Mouse (Mus musculus) hindbrain, postnatal 0 days (tissue): ENCODE results near the gene Tmtc4. TPM values are rescaled to one million over a fixed set of nuclear protein-coding genes. Genes with fewer than 3 reads are reported as not detected.

Experiments
- ATAC-seq: fragments of 200-750 bp; cut with Nextera tagmentation; 2 replicates; pipeline ENCODE4 v1.8.0; 2017; ENCODE audit warnings: mild to moderate bottlenecking, moderate TSS enrichment, moderate library complexity
- DNase-seq: peaks from one replicate; pipeline ENCODE4 v3.0.0-alpha.2; 2015; ENCODE audit warnings: low spot score
- H3K27ac ChIP-seq: fragments of 300-500 bp; sonication (generic); 2 replicates; pipeline ENCODE4 v1.5.1; 2014; ENCODE audit warnings: mild to moderate bottlenecking
- H3K27me3 ChIP-seq: fragments of 300-500 bp; sonication (generic); 2 replicates; pipeline ENCODE4 v1.6.1; 2014; ENCODE audit warnings: low read length, mixed read lengths; ENCODE audit not compliant: insufficient read depth
- H3K36me3 ChIP-seq: fragments of 300-500 bp; sonication (generic); 2 replicates; pipeline ENCODE4 v1.6.1; 2014; ENCODE audit warnings: low read length, mixed read lengths; ENCODE audit not compliant: insufficient read depth
- H3K4me1 ChIP-seq: fragments of 300-500 bp; sonication (generic); 2 replicates; pipeline ENCODE4 v1.6.1; 2014; ENCODE audit warnings: antibody characterized with exemption, low read length, mixed read lengths; ENCODE audit not compliant: insufficient read depth
- H3K4me2 ChIP-seq: fragments of 300-500 bp; sonication (generic); 2 replicates; pipeline ENCODE4 v1.6.1; 2014; ENCODE audit warnings: low read depth, mild to moderate bottlenecking, low read length, moderate library complexity, mixed read lengths
- H3K4me3 ChIP-seq: fragments of 300-500 bp; sonication (generic); 2 replicates; pipeline ENCODE4 v1.5.1; 2014; ENCODE audit warnings: low read length
- H3K9ac ChIP-seq: fragments of 300-500 bp; sonication (generic); replicated peaks from 2 replicates; pipeline ENCODE4 v1.6.1; 2014; ENCODE audit warnings: mild to moderate bottlenecking, low read length, moderate library complexity, mixed read lengths
- H3K9me3 ChIP-seq: fragments of 300-500 bp; sonication (generic); 2 replicates; pipeline ENCODE4 v1.6.1; 2016; ENCODE audit warnings: low read length, mixed read lengths
- CTCF ChIP-seq: IDR thresholded peaks from 2 replicates; pipeline ENCODE4 v1.5.1; 2016; ENCODE audit warnings: antibody characterized with exemption, control low read depth, low read depth
- WGBS: fragments of 180-500 bp; shearing (Covaris S2); extraction: QIAGEN DNeasy Blood & Tissue Kit; methylation state at CpG from one replicate; pipeline ENCODE4 v1.1.7; 2014; 5-methylcytosine and 5-hydroxymethylcytosine counted together
- polyA plus RNA-seq: library from polyadenylated mRNA; unstranded; fragments of >200 nt; fragmentation: Nextera tagmentation; extraction: Ambion mirVana; gene quantifications from 2 replicates; pipeline ENCODE4 v1.2.1, GENCODE M21; 2015
- total RNA-seq: library from RNA; depleted of rRNA; stranded (reverse); fragments of >200 nt; gene quantifications from 2 replicates; pipeline ENCODE4 v1.2.3, GENCODE M21; 2014

Tmtc4 gene
- total and polyA plus RNA-seq, 2 experiments from 2014 or later: 31.1 to 105 TPM

GRCm38 (mm10) chr14:122977056-122977796 lies 6.6 kb downstream of the Tmtc4 start:
- 79% methylated on average over 9 of the region's 9 CpGs for WGBS
- Histone ChIP-seq H3K36me3 (no peaks in the 10 kb centered on the region), H3K27ac (no peak overlapping the region), H3K9ac (no peak overlapping the region), H3K4me2 (no peak overlapping the region), H3K4me3 (no peak overlapping the region), H3K9me3 (no peaks in the 10 kb centered on the region), H3K4me1 (peaks cover 10% of the 10 kb centered on the region), H3K27me3 (no peaks in the 10 kb centered on the region)
- ATAC-seq: 0 out of 2 replicates have a peak, but pooled peaks have one; percentile 39
- peak; percentile 29 for DNase-seq
- no peak for TF ChIP-seq CTCF

- no peaks in the 10 kb centered on the region for H3K27me3 ChIP-seq
- H3K9ac ChIP-seq: no peak overlapping the region
- WGBS: 40% methylated on average over 3 of the region's 3 CpGs
- ATAC-seq (no peak), DNase-seq (no peak)
- H3K27ac ChIP-seq: no peak overlapping the region
- TF ChIP-seq CTCF: no peak
- no peak overlapping the region for H3K4me2 ChIP-seq
- peaks cover 4% of the 10 kb centered on the region for H3K4me1 ChIP-seq
- H3K36me3 ChIP-seq: peaks cover 5% of the 10 kb centered on the region; the same call in 1 of the 2 replicates
- H3K9me3 ChIP-seq: no peaks in the 10 kb centered on the region
- no peak overlapping the region for H3K4me3 ChIP-seq
Measured at GRCm38 (mm10) chr14:122974854-122975570, 8.8 kb downstream of the Tmtc4 start.

- no peak overlapping the region for H3K27ac ChIP-seq
Measured at GRCm38 (mm10) chr14:122973091-122973490, 10.7 kb downstream of the Tmtc4 start.

GRCm38 (mm10) chr14:122968049-122968448 lies 15.8 kb downstream of the Tmtc4 start:
- H3K9me3 ChIP-seq: no peaks in the 10 kb centered on the region
- 75% methylated on average over 2 of the region's 2 CpGs for WGBS
- ATAC-seq (no peak), DNase-seq (no peak)
- no peak overlapping the region for H3K4me3 ChIP-seq
- no peak overlapping the region for H3K9ac ChIP-seq
- H3K27me3 ChIP-seq: no peaks in the 10 kb centered on the region
- no peak for TF ChIP-seq CTCF
- H3K4me1 ChIP-seq: no peaks in the 10 kb centered on the region
- no peak overlapping the region for H3K27ac ChIP-seq
- H3K4me2 ChIP-seq: no peak overlapping the region
- H3K36me3 ChIP-seq: peaks cover 9% of the 10 kb centered on the region; the same call in 1 of the 2 replicates

More at GRCm38 (mm10) chr14:122973091-122973490, 10.7 kb downstream of the Tmtc4 start:
- Histone ChIP-seq H3K9ac (no peak overlapping the region), H3K4me2 (no peak overlapping the region), H3K27me3 (no peaks in the 10 kb centered on the region), H3K4me1 (peaks cover 4% of the 10 kb centered on the region), H3K36me3 (peaks cover 5% of the 10 kb centered on the region; the same call in 1 of the 2 replicates), H3K4me3 (no peak overlapping the region), H3K9me3 (no peaks in the 10 kb centered on the region)
- 94% methylated on average over 2 of the region's 2 CpGs for WGBS
- ATAC-seq: no peak
- TF ChIP-seq CTCF: no peak
- no peak for DNase-seq

GRCm38 (mm10) chr14:122957941-122958340 lies 25.9 kb downstream of the Tmtc4 start:
- Histone ChIP-seq H3K36me3 (no peaks in the 10 kb centered on the region; the same call in 1 of the 2 replicates), H3K4me1 (no peaks in the 10 kb centered on the region), H3K27me3 (0 out of 2 replicates have a peak, but pooled peaks cover 2% of the 10 kb centered on the region), H3K4me3 (no peak overlapping the region), H3K9me3 (no peaks in the 10 kb centered on the region), H3K9ac (no peak overlapping the region), H3K4me2 (no peak overlapping the region), H3K27ac (no peak overlapping the region)
- ATAC-seq (peak; percentile 99), DNase-seq (peak; percentile 88)
- 40% methylated on average over 8 of the region's 8 CpGs for WGBS
- TF ChIP-seq CTCF: 0 out of 2 replicates have a peak, but pooled peaks have one; percentile 1

- Histone ChIP-seq H3K4me3 (no peak overlapping the region), H3K4me1 (no peaks in the 10 kb centered on the region), H3K9me3 (no peaks in the 10 kb centered on the region), H3K9ac (no peak overlapping the region), H3K27me3 (0 out of 2 replicates have a peak, but pooled peaks cover 2% of the 10 kb centered on the region), H3K4me2 (no peak overlapping the region), H3K27ac (no peak overlapping the region), H3K36me3 (peaks cover 8% of the 10 kb centered on the region; the same call in 1 of the 2 replicates)
- ATAC-seq (no peak), DNase-seq (peak; percentile 77)
- peak; percentile 78 for TF ChIP-seq CTCF
- WGBS: 19% methylated on average over 1 of the region's 1 CpGs
Measured at GRCm38 (mm10) chr14:122953331-122953730, 30.5 kb downstream of the Tmtc4 start.
